Mouse (Mus musculus) cerebellum, adult 2 months (tissue): Measurements from ENCODE around the gene Faap20.

ENCODE experiments used
- CTCF ChIP-seq: fragments of 200-500 bp; IDR thresholded peaks from 2 replicates; pipeline ENCODE4 v1.5.1; 2011; ENCODE audit warnings: low read depth, mild to moderate bottlenecking, control low read depth, low read length, moderate library complexity, borderline replicate concordance; ENCODE audit not compliant: insufficient read depth
- POLR2A ChIP-seq: fragments of 200-500 bp; IDR thresholded peaks from 2 replicates; pipeline ENCODE4 v1.6.1; 2011; ENCODE audit warnings: low read length, control low read depth, borderline replicate concordance; ENCODE audit not compliant: insufficient read depth

DNA sequence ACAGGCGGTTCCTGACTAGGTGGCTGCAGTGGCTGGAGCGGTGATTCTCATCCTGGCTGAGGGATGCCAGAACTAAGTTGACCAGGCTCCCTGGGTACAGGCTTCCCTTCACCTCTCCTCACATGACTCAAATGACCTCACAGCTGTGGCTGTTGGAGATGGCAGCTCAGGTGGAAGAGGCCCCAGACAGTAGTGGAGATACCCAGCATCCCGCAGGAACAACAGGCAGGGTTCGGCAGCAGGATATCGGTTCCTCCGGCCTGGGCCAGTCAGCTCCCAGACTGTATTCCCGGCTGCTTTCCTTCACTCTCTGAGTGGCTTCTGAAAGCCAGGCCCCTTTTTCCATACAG is 51.5 kb downstream of the Faap20 start:
- TF ChIP-seq CTCF (no peak), POLR2A (no peak)
